Mouse (Mus musculus): Measurements from ENCODE around the gene Osbpl8.

DNA sequence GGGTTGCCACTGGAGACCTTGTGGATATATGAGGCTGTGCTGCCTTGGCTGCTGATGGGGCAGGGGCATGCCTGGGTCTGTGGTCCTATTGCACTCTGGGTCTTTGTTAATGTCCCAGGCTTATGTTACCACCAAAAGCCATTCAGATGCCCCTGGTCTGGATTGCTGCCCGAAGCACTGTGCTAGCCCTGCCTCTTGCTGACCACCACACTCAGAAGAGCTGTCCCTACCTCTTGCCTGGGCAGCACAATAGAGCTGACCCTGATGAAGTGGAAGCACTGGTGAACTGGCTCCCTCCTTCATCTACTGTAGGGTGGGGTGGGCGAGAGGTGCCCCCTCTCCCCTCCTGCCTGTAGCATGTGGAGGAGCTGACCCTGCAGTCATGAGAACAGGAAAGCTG is 31.6 kb downstream of the Osbpl8 start:
- TF ChIP-seq CTCF (IDR thresholded peaks at IDR 0.05; ENCODE audit: control insufficient read depth, insufficient read depth, low read length) = no peak
- no peak for TF ChIP-seq POLR2A (IDR thresholded peaks at IDR 0.05; ENCODE audit: borderline replicate concordance, control insufficient read depth, low read depth, low read length)

Data from bone marrow, adult 2 months (tissue).